Mouse (Mus musculus): ENCODE results near the gene Coq5.
A peak's percentile ranks its signal among the peaks of the same experiment; 100 is the strongest.

Gene Coq5

GRCm38 (mm10) chr5:115279226-115280049 lies at the start of gene Coq5:
TSS of gene Coq5 (plus strand) at chr5:115279666.
- no peak for DNase-seq (ENCODE audit: low read depth, low spot score)

GRCm38 (mm10) chr5:115230830-115231551 lies 48.5 kb upstream of the Coq5 start:
- DNase-seq (ENCODE audit: low read depth, low spot score), result no peak

GRCm38 (mm10) chr5:115231552-115232120 lies 47.8 kb upstream of the Coq5 start:
- DNase-seq (ENCODE audit: low read depth, low spot score), result no peak

GRCm38 (mm10) chr5:115232516-115232915 lies 47.0 kb upstream of the Coq5 start:
- DNase-seq (ENCODE audit: low read depth, low spot score), result no peak

- no peak for DNase-seq (ENCODE audit: low read depth, low spot score)
Measured at GRCm38 (mm10) chr5:115233031-115233780, 46.3 kb upstream of the Coq5 start.

- no peak for DNase-seq (ENCODE audit: low read depth, low spot score)
Measured at GRCm38 (mm10) chr5:115234519-115234918, 44.9 kb upstream of the Coq5 start.

GRCm38 (mm10) chr5:115235323-115235771 lies 44.1 kb upstream of the Coq5 start:
- peak; percentile 63 for DNase-seq (ENCODE audit: low read depth, low spot score)

- peak; percentile 82 for DNase-seq (ENCODE audit: low read depth, low spot score)
Measured at GRCm38 (mm10) chr5:115235786-115236263, 43.6 kb upstream of the Coq5 start, which contains the start of gene Pop5. TSS of gene Pop5 (plus strand) at chr5:115235836.

GRCm38 (mm10) chr5:115237803-115238728 lies 41.4 kb upstream of the Coq5 start:
- peak; percentile 82 for DNase-seq (ENCODE audit: low read depth, low spot score)

GRCm38 (mm10) chr5:115238729-115239195 lies 40.7 kb upstream of the Coq5 start:
- DNase-seq (ENCODE audit: low read depth, low spot score), result no peak

- DNase-seq (ENCODE audit: low read depth, low spot score), result no peak
Measured at GRCm38 (mm10) chr5:115240191-115240590, 39.3 kb upstream of the Coq5 start.

GRCm38 (mm10) chr5:115255472-115255871 lies 24.0 kb upstream of the Coq5 start:
- no peak for DNase-seq (ENCODE audit: low read depth, low spot score)

- no peak for DNase-seq (ENCODE audit: low read depth, low spot score)
Measured at GRCm38 (mm10) chr5:115256909-115257546, 22.4 kb upstream of the Coq5 start.

GRCm38 (mm10) chr5:115260356-115260755 lies 19.1 kb upstream of the Coq5 start:
- DNase-seq (ENCODE audit: low read depth, low spot score), result no peak

- no peak for DNase-seq (ENCODE audit: low read depth, low spot score)
Measured at GRCm38 (mm10) chr5:115261141-115261540, 18.3 kb upstream of the Coq5 start.

- no peak for DNase-seq (ENCODE audit: low read depth, low spot score)
Measured at GRCm38 (mm10) chr5:115261880-115262279, 17.6 kb upstream of the Coq5 start.

GRCm38 (mm10) chr5:115262502-115263291 lies 16.8 kb upstream of the Coq5 start:
- DNase-seq (ENCODE audit: low read depth, low spot score), result no peak

GRCm38 (mm10) chr5:115266340-115266739 lies 13.1 kb upstream of the Coq5 start:
- no peak for DNase-seq (ENCODE audit: low read depth, low spot score)
